Mouse (Mus musculus) lung, embryonic 14.5 days (tissue): ENCODE results near the gene Pyroxd2. TPM values are rescaled to one million over a fixed set of nuclear protein-coding genes. Genes with fewer than 3 reads are reported as not detected.
"Not testable (repeated sequence)": the region's sequence is repeated elsewhere in the genome, so short reads cannot be mapped to it uniquely, and the experiment has no call there.

Experiments
- ATAC-seq: fragments of 200-750 bp; cut with Nextera tagmentation; 2 replicates; pipeline ENCODE4 v1.8.0; 2017; ENCODE audit warnings: mild to moderate bottlenecking, moderate TSS enrichment, moderate library complexity; ENCODE audit not compliant: insufficient read depth
- DNase-seq: peaks from one replicate; pipeline ENCODE4 v3.0.0-alpha.2; 2015
- H3K27ac ChIP-seq: fragments of 300-500 bp; sonication (generic); 2 replicates; pipeline ENCODE4 v1.5.1; 2014; ENCODE audit warnings: low read depth, mild to moderate bottlenecking, moderate library complexity
- H3K27me3 ChIP-seq: fragments of 300-500 bp; sonication (generic); 2 replicates; pipeline ENCODE4 v1.6.1; 2014; ENCODE audit warnings: low read length, control low read depth; ENCODE audit not compliant: insufficient read depth
- H3K36me3 ChIP-seq: fragments of 300-500 bp; sonication (generic); 2 replicates; pipeline ENCODE4 v1.6.1; 2014; ENCODE audit warnings: control low read depth; ENCODE audit not compliant: insufficient read depth
- H3K4me1 ChIP-seq: fragments of 300-500 bp; sonication (generic); 2 replicates; pipeline ENCODE4 v1.6.1; 2014; ENCODE audit warnings: antibody characterized with exemption, control low read depth; ENCODE audit not compliant: insufficient read depth
- H3K4me2 ChIP-seq: fragments of 300-500 bp; sonication (generic); 2 replicates; pipeline ENCODE4 v1.6.1; 2014; ENCODE audit warnings: mild to moderate bottlenecking
- H3K4me3 ChIP-seq: fragments of 300-500 bp; sonication (generic); 2 replicates; pipeline ENCODE4 v1.5.1; 2014; ENCODE audit warnings: low read depth, low read length
- H3K9ac ChIP-seq: fragments of 300-500 bp; sonication (generic); 2 replicates; pipeline ENCODE4 v1.6.1; 2014
- H3K9me3 ChIP-seq: fragments of 300-500 bp; sonication (generic); 2 replicates; pipeline ENCODE4 v1.6.1; 2016; ENCODE audit warnings: low read depth, low read length, control low read depth
- CTCF ChIP-seq: IDR thresholded peaks from 2 replicates; pipeline ENCODE4 v1.5.1; 2016; ENCODE audit warnings: antibody characterized with exemption, low read depth
- WGBS: fragments of 180-500 bp; shearing (Covaris S2); extraction: QIAGEN DNeasy Blood & Tissue Kit; methylation state at CpG from one replicate; pipeline ENCODE4 v1.1.7; 2014; 5-methylcytosine and 5-hydroxymethylcytosine counted together
- polyA plus RNA-seq: library from polyadenylated mRNA; unstranded; fragments of >200 nt; fragmentation: Nextera tagmentation; extraction: Ambion mirVana; gene quantifications from 2 replicates; pipeline ENCODE4 v1.2.1, GENCODE M21; 2014

Gene Pyroxd2
- 4.2 and 5.0 TPM in 2 replicates for polyA plus RNA-seq

DNA sequence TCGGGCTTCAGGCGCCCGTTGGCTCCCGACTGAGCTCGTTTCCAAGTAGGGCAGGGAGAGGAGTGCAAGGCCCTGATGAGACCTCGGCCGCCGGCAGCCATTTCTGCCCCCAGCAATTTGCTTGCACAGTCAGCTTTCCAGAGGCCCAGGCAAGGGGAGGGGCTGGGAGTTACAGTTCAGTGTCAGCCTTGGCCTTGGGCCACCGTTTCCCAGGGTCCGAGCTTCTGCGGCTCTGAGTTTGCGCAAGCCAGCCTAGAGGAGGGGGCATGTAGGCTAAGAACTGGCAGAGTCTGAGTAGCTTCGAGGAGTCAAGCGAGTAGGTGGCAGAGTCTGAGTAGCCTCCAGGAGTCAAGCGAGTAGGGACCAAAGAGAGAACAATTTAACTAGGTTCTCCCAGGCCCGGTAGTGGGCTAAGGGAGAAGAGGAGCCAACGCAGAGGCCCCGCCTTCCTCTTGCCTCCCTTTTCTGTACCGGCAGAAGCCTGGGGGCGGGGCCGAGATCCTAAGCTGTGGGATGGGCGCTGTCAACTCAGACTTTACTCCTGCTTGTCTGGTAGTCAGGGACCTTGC lies at the start of gene Pyroxd2:
Gene Pyroxd2 (minus strand): TSS at position 413 of the 569 bp plus-strand sequence.
- DNase-seq (peak; percentile 98), ATAC-seq (peak; percentile 89)
- Histone ChIP-seq H3K9me3 (no peaks in the 10 kb centered on the region), H3K4me1 (peaks cover 21% of the 10 kb centered on the region), H3K27me3 (no peaks in the 10 kb centered on the region), H3K9ac (peak within 1 kb of the TSS; percentile 78), H3K36me3 (no peaks in the 10 kb centered on the region), H3K4me3 (peak within 1 kb of the TSS; percentile 42), H3K27ac (peak within 1 kb of the TSS; percentile 97), H3K4me2 (peak within 1 kb of the TSS; percentile 86)
- under 1% methylated on average over 22 of the region's 22 CpGs for WGBS
- no peak for TF ChIP-seq CTCF

DNA sequence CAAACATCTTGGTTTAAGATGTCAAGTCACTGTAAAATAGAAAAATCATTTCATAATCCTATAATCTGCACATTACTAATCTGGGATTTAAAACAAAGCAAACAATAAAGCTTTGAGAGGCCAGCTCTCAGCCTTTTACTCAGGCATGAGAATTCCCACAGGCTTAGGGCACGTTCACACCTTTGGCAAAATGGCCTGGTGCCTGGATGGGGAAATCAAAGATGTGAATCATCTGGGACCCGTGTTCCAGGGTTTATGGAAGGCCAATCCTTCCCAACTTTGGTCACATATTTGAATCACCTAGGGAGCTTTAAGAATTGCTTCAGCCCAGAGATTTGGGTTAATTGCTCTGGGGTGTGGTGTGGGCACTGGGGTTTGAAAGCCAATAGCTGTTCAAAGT lies 45.3 kb upstream of the Pyroxd2 start:
- Histone ChIP-seq H3K4me2 (no peak overlapping the region), H3K4me1 (no peaks in the 10 kb centered on the region; the same call in 1 of the 2 replicates), H3K9me3 (no peaks in the 10 kb centered on the region), H3K9ac (no peak overlapping the region), H3K27ac (no peak overlapping the region), H3K36me3 (no peaks in the 10 kb centered on the region), H3K27me3 (0 out of 2 replicates have a peak, but pooled peaks cover 3% of the 10 kb centered on the region), H3K4me3 (no peak overlapping the region)
- TF ChIP-seq CTCF: no peak
- 64% methylated on average over 2 of the region's 2 CpGs for WGBS
- DNase-seq: no peak
- no peak for ATAC-seq

DNA sequence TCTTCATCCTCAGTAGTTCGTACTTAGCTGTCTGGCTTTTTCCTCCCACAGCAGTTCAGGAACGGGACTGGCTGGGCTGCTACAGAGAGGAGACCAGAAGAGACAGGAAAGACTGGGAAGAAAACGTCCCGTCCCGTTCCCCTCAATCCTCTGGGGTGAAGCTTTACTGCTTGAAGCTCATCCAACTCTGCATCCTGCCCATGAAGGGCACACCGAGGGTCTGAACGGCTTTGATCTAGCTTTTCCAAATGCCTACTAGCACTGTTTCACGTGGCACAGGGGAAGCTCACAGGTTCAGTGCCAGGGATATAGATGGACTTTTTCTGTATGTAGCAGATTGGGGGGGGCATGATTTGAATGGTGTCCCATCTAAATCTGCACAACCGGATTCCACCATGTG lies 43.2 kb upstream of the Pyroxd2 start:
- no peak for DNase-seq
- no peaks in the 10 kb centered on the region; the same call in 1 of the 2 replicates for H3K4me1 ChIP-seq
- 31% methylated on average over 9 of the region's 9 CpGs for WGBS
- no peaks in the 10 kb centered on the region for H3K36me3 ChIP-seq
- no peak overlapping the region for H3K27ac ChIP-seq
- H3K27me3 ChIP-seq: 0 out of 2 replicates have a peak, but pooled peaks cover 3% of the 10 kb centered on the region
- peak overlapping the region; percentile 82 for H3K4me2 ChIP-seq
- no peak for ATAC-seq
- H3K9me3 ChIP-seq: no peaks in the 10 kb centered on the region
- no peak overlapping the region for H3K9ac ChIP-seq
- TF ChIP-seq CTCF: no peak
- H3K4me3 ChIP-seq: peak overlapping the region; percentile 34

DNA sequence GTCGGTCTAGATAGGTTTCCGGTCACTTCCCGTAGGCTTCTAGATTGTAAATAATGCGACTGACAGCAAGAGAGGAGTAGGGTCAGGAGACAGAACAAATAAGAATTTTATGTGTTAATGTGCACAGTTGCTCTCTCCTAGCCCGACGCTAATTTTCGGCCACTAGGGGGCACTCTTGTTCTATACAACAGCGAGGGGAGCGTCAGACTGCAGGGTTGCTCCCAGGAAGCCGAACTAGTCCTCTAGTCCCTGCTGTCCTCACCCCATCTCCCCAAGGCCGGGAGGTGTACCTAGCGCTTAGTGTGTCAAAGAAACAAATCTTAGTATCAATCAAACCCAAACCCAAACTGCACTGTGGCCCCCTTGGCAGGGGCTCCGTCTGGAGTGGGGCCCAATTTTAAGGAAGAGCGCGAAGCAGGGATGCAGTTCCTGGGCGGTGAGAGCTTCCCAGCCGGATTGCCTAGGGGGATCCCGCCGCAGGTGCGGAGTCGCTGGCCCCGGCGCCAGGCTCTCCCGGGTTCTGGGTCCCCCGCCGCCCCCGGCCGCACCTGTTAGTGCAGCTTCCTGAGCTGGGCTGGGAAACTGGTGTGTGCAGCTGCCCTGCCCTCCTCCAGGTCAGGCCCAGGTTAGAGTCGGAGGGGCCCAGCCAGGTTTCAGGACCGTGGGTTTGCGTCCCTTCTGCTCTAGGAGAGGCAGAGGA lies 42.5 kb upstream of the Pyroxd2 start:
- H3K9ac ChIP-seq: peak overlapping the region; percentile 44
- H3K4me1 ChIP-seq: no peaks in the 10 kb centered on the region; the same call in 1 of the 2 replicates
- peak overlapping the region; percentile 82 for H3K4me2 ChIP-seq
- ATAC-seq (peak; percentile 91), DNase-seq (peak; percentile 98)
- WGBS: 2% methylated on average over 31 of the region's 31 CpGs
- H3K4me3 ChIP-seq: peak overlapping the region; percentile 34
- no peaks in the 10 kb centered on the region for H3K9me3 ChIP-seq
- H3K27ac ChIP-seq: peak overlapping the region; percentile 58; the same call in 1 of the 2 replicates
- H3K36me3 ChIP-seq: no peaks in the 10 kb centered on the region
- TF ChIP-seq CTCF: peak; percentile 96
- 0 out of 2 replicates have a peak, but pooled peaks cover 3% of the 10 kb centered on the region for H3K27me3 ChIP-seq

DNA sequence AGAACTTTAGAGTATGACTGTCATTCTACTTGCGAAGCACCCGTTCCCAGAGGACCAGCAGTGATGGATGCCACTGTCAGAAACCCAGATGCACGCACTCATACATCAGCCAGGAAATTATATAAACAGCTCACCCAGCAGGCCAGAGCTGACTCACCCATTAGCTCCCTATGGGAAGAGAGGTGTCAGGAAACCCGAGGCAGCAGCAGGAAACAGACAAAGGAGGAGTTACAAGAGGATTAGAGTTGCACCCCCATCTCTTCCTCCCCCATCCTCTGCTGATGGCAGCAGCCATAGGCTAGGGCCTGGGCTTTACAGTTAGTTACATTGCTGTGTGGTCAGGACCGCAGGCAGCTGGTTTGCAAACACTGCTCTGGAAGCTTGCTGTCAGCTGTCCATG lies 35.7 kb upstream of the Pyroxd2 start:
- Histone ChIP-seq H3K27me3 (0 out of 2 replicates have a peak, but pooled peaks cover under 1% of the 10 kb centered on the region), H3K27ac (peak overlapping the region; percentile 13; the same call in 1 of the 2 replicates), H3K36me3 (no peaks in the 10 kb centered on the region), H3K4me3 (no peak overlapping the region), H3K9me3 (no peaks in the 10 kb centered on the region), H3K9ac (no peak overlapping the region), H3K4me1 (peaks cover 7% of the 10 kb centered on the region), H3K4me2 (no peak overlapping the region)
- no peak for TF ChIP-seq CTCF
- WGBS: 16% methylated on average over 5 of the region's 5 CpGs
- DNase-seq (peak; percentile 82), ATAC-seq (peak; percentile 88)

DNA sequence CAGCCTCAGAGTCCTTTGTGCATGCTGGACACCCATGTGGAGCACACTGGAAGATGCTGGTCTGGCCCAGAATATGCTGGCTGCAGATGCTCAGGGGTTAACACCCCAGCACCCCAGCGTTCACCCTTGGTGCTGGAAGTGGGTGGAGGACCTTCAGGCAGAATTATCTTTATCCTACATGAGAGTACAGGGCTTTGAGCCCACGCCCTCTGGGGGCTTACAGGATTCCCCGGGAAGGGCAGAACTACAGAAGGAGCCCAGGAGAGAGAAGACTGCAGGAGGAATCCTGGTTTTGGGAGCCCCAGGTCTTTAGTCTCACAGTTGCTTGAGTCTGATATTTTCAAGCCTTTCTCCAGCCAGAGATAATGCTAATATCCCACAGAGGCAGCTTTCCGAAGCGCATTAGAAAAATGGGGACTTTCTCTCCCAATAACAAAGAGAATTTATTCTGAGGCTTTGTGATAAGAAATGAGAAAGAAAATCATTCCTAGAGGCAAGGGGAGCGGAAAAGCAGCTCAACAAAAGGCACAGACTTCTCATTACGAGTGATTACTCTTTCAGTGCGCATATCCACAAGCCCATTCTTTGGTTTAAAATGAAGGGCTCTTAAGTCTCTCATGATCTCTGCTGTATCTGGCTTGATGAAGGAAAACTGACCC lies 33.1 kb upstream of the Pyroxd2 start:
- no peaks in the 10 kb centered on the region for H3K36me3 ChIP-seq
- WGBS: 53% methylated on average over 8 of the region's 8 CpGs
- no peaks in the 10 kb centered on the region for H3K27me3 ChIP-seq
- H3K27ac ChIP-seq: no peak overlapping the region
- ATAC-seq (no peak), DNase-seq (no peak)
- peaks cover 7% of the 10 kb centered on the region for H3K4me1 ChIP-seq
- H3K4me3 ChIP-seq: no peak overlapping the region
- H3K9me3 ChIP-seq: no peaks in the 10 kb centered on the region
- TF ChIP-seq CTCF: no peak
- H3K4me2 ChIP-seq: no peak overlapping the region
- H3K9ac ChIP-seq: no peak overlapping the region

DNA sequence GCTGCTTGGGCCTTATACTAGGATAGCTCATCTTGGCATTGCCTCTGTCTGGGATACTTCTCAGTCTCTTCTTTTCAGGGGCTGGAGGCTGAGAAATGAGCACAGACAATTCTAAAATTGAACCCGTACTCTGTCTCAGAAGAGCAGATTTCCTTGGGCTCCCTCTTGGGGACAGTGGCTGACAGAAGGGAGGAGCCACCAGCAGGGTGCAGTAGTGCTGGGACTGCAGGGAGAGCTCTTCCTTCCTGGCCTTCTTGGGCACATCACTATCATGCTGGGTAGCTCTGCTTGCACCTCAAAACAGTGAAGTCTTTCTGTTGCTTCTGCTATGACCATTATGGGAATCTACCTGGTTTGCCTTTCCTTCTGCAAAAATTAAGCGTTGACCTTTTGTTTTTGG lies 32.6 kb upstream of the Pyroxd2 start:
- Histone ChIP-seq H3K27ac (no peak overlapping the region), H3K27me3 (no peaks in the 10 kb centered on the region), H3K9me3 (no peaks in the 10 kb centered on the region), H3K4me1 (peaks cover 7% of the 10 kb centered on the region), H3K4me3 (no peak overlapping the region), H3K9ac (no peak overlapping the region), H3K36me3 (no peaks in the 10 kb centered on the region), H3K4me2 (no peak overlapping the region)
- 38% methylated on average over 2 of the region's 2 CpGs for WGBS
- ATAC-seq (no peak), DNase-seq (peak; percentile 42)
- TF ChIP-seq CTCF: peak; percentile 47

DNA sequence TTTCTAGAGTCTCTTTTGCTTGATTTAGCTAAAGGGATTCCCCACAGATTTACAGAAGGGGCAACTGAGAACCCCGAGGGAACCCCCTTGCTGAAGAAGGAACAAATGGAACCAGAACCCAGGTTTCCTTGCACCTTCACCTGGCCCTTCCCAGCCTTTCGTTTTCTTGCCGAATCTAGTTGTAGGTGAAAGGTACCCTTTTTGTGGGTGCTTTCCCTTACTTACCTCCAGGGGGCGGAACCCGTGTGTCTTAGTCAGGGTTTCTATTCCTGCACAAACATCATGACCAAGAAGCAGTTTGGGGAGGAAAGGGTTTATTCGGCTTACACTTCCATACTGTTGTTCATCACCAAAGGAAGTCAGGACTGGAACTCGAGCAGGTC lies 27.6 kb upstream of the Pyroxd2 start:
- H3K9ac ChIP-seq: peak overlapping the region; percentile 71
- not testable (repeated sequence) for DNase-seq, ATAC-seq, H3K27me3 ChIP-seq, H3K4me1 ChIP-seq, H3K36me3 ChIP-seq, H3K9me3 ChIP-seq
- peak overlapping the region; percentile 74 for H3K4me2 ChIP-seq
- peak overlapping the region; percentile 88 for H3K27ac ChIP-seq
- 51% methylated on average over 7 of the region's 7 CpGs for WGBS
- peak overlapping the region; percentile 65 for H3K4me3 ChIP-seq
